Mouse (Mus musculus): Measurements from ENCODE around the gene Zfhx2. TPM values are rescaled to one million over a fixed set of nuclear protein-coding genes. Genes with fewer than 3 reads are reported as not detected.

Gene Zfhx2
- total and polyA plus RNA-seq, 2 experiments = 1.5 to 1.7 TPM

- no peaks in the 10 kb centered on the region for H3K4me1 ChIP-seq (ENCODE audit: control insufficient read depth, insufficient read depth, low read length)
- TF ChIP-seq POLR2A (IDR thresholded peaks at IDR 0.05; ENCODE audit: extremely low read depth, insufficient read depth, low read length) (no peak), CTCF (IDR thresholded peaks at IDR 0.05; ENCODE audit: low read depth, low read length) (no peak)
- H3K27me3 ChIP-seq (ENCODE audit: control insufficient read depth, insufficient read depth, low read length) = peaks cover 9% of the 10 kb centered on the region
- 21% methylated on average over 21 of the region's 21 CpGs for WGBS
- H3K27ac ChIP-seq (replicated peaks; ENCODE audit: insufficient read depth, low read depth, low read length) = no peak overlapping the region
- H3K36me3 ChIP-seq (ENCODE audit: control insufficient read depth, insufficient read depth, low read length) = no peaks in the 10 kb centered on the region
- no peak overlapping the region for H3K9ac ChIP-seq (ENCODE audit: low read depth, low read length)
- no peak overlapping the region for H3K4me3 ChIP-seq (ENCODE audit: insufficient read depth, low read depth, low read length)
- no peaks in the 10 kb centered on the region for H3K79me2 ChIP-seq (ENCODE audit: control insufficient read depth, insufficient read depth, low read length)
- no peak for DNase-seq (ENCODE audit: extremely low read depth, low read depth, low spot score)
These were observed 17.1 kb upstream of the Zfhx2 start for GRCm38 (mm10) chr14:55109048-55109873.

GRCm38 (mm10) chr14:55108202-55108870, 16.2 kb upstream of the Zfhx2 start:
- Histone ChIP-seq H3K27ac (replicated peaks; ENCODE audit: insufficient read depth, low read depth, low read length) (no peak overlapping the region), H3K27me3 (ENCODE audit: control insufficient read depth, insufficient read depth, low read length) (peaks cover under 1% of the 10 kb centered on the region; the same call in 1 of the 2 replicates), H3K4me3 (ENCODE audit: insufficient read depth, low read depth, low read length) (no peak overlapping the region), H3K4me1 (ENCODE audit: control insufficient read depth, insufficient read depth, low read length) (no peaks in the 10 kb centered on the region), H3K9ac (ENCODE audit: low read depth, low read length) (no peak overlapping the region), H3K79me2 (ENCODE audit: control insufficient read depth, insufficient read depth, low read length) (no peaks in the 10 kb centered on the region), H3K36me3 (ENCODE audit: control insufficient read depth, insufficient read depth, low read length) (no peaks in the 10 kb centered on the region; the same call in 1 of the 2 replicates)
- WGBS = 45% methylated on average over 9 of the region's 9 CpGs
- DNase-seq (ENCODE audit: extremely low read depth, low read depth, low spot score) = no peak
- TF ChIP-seq POLR2A (IDR thresholded peaks at IDR 0.05; ENCODE audit: extremely low read depth, insufficient read depth, low read length) (no peak), CTCF (IDR thresholded peaks at IDR 0.05; ENCODE audit: low read depth, low read length) (no peak)

GRCm38 (mm10) chr14:55106990-55107389, 14.9 kb upstream of the Zfhx2 start:
- H3K36me3 ChIP-seq (ENCODE audit: control insufficient read depth, insufficient read depth, low read length) = no peaks in the 10 kb centered on the region; the same call in 1 of the 2 replicates
- no peak overlapping the region for H3K27ac ChIP-seq (replicated peaks; ENCODE audit: insufficient read depth, low read depth, low read length)
- WGBS = 87% methylated on average over 8 of the region's 8 CpGs
- no peaks in the 10 kb centered on the region for H3K4me1 ChIP-seq (ENCODE audit: control insufficient read depth, insufficient read depth, low read length)
- H3K79me2 ChIP-seq (ENCODE audit: control insufficient read depth, insufficient read depth, low read length) = no peaks in the 10 kb centered on the region
- TF ChIP-seq CTCF (IDR thresholded peaks at IDR 0.05; ENCODE audit: low read depth, low read length) = no peak
- TF ChIP-seq POLR2A (IDR thresholded peaks at IDR 0.05; ENCODE audit: extremely low read depth, insufficient read depth, low read length) = no peak
- no peak overlapping the region for H3K9ac ChIP-seq (ENCODE audit: low read depth, low read length)
- no peak overlapping the region for H3K4me3 ChIP-seq (ENCODE audit: insufficient read depth, low read depth, low read length)
- H3K27me3 ChIP-seq (ENCODE audit: control insufficient read depth, insufficient read depth, low read length) = no peaks in the 10 kb centered on the region
- DNase-seq (ENCODE audit: extremely low read depth, low read depth, low spot score) = no peak

GRCm38 (mm10) chr14:55105836-55106809, 14.0 kb upstream of the Zfhx2 start, which contains the start of gene Ap1g2:
Ap1g2 (minus strand) TSS chr14:55106593.
- WGBS = 2% methylated on average over 39 of the region's 39 CpGs
- H3K36me3 ChIP-seq (ENCODE audit: control insufficient read depth, insufficient read depth, low read length) = no peaks in the 10 kb centered on the region; the same call in 1 of the 2 replicates
- H3K79me2 ChIP-seq (ENCODE audit: control insufficient read depth, insufficient read depth, low read length) = no peaks in the 10 kb centered on the region
- H3K4me3 ChIP-seq (ENCODE audit: insufficient read depth, low read depth, low read length) = peak within 1 kb of the TSS; percentile 62
- TF ChIP-seq POLR2A (IDR thresholded peaks at IDR 0.05; ENCODE audit: extremely low read depth, insufficient read depth, low read length) (no peak), CTCF (IDR thresholded peaks at IDR 0.05; ENCODE audit: low read depth, low read length) (peak; percentile 22; the same call in 1 of the 2 replicates)
- no peaks in the 10 kb centered on the region for H3K4me1 ChIP-seq (ENCODE audit: control insufficient read depth, insufficient read depth, low read length)
- DNase-seq (ENCODE audit: extremely low read depth, low read depth, low spot score) = peak; percentile 70
- no peaks in the 10 kb centered on the region for H3K27me3 ChIP-seq (ENCODE audit: control insufficient read depth, insufficient read depth, low read length)
- H3K27ac ChIP-seq (replicated peaks; ENCODE audit: insufficient read depth, low read depth, low read length) = peak within 1 kb of the TSS; percentile 64
- peak within 1 kb of the TSS; percentile 65 for H3K9ac ChIP-seq (ENCODE audit: low read depth, low read length)

GRCm38 (mm10) chr14:55105386-55105785, 13.3 kb upstream of the Zfhx2 start:
- Histone ChIP-seq H3K36me3 (ENCODE audit: control insufficient read depth, insufficient read depth, low read length) (no peaks in the 10 kb centered on the region; the same call in 1 of the 2 replicates), H3K9ac (ENCODE audit: low read depth, low read length) (no peak overlapping the region), H3K27ac (replicated peaks; ENCODE audit: insufficient read depth, low read depth, low read length) (no peak overlapping the region), H3K27me3 (ENCODE audit: control insufficient read depth, insufficient read depth, low read length) (no peaks in the 10 kb centered on the region), H3K4me1 (ENCODE audit: control insufficient read depth, insufficient read depth, low read length) (no peaks in the 10 kb centered on the region), H3K79me2 (ENCODE audit: control insufficient read depth, insufficient read depth, low read length) (no peaks in the 10 kb centered on the region), H3K4me3 (ENCODE audit: insufficient read depth, low read depth, low read length) (no peak overlapping the region)
- no peak for DNase-seq (ENCODE audit: extremely low read depth, low read depth, low spot score)
- WGBS = 30% methylated on average over 7 of the region's 7 CpGs
- TF ChIP-seq CTCF (IDR thresholded peaks at IDR 0.05; ENCODE audit: low read depth, low read length) (no peak), POLR2A (IDR thresholded peaks at IDR 0.05; ENCODE audit: extremely low read depth, insufficient read depth, low read length) (no peak)
